Mouse (Mus musculus): ENCODE data around the gene Ap4m1. TPM values are rescaled to one million over a fixed set of nuclear protein-coding genes. Genes with fewer than 3 reads are reported as not detected.

Gene Ap4m1
- polyA plus RNA-seq, 1 experiment from 2014 or later: 24.6 TPM

DNA sequence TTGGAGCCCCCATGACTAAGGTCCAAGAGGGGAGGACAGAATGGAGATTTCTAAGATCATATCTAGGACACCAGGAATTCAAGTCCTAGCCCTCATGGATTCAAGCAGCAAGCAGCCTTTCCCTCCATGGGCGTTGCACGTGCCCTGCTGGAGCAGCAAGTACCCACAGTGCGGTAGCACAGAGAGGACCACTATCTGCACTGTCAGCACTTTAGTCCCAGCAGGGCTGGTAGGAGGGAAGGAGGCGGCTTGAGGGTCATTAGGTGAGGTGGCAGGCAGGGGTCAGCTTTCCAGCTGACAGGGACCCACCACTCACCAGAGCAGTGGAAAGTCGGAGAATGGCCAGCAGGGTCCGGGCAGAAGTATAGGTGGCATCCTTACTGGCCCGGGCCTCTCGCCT is 6.2 kb upstream of the Ap4m1 start:
- H3K4me3 ChIP-seq (replicated peaks): no peak overlapping the region
- H3K4me2 ChIP-seq: no peak overlapping the region
- no peak for ATAC-seq (ENCODE audit: low FRiP score)
- 91% methylated on average over 8 of the region's 8 CpGs for WGBS
- no peak overlapping the region; the same call in 1 of the 2 replicates for H3K27ac ChIP-seq
- H3K9ac ChIP-seq: no peak overlapping the region
- peaks cover 28% of the 10 kb centered on the region for H3K4me1 ChIP-seq
- peaks cover 79% of the 10 kb centered on the region for H3K36me3 ChIP-seq (replicated peaks)
- no peaks in the 10 kb centered on the region for H3K27me3 ChIP-seq
- no peaks in the 10 kb centered on the region for H3K9me3 ChIP-seq

DNA sequence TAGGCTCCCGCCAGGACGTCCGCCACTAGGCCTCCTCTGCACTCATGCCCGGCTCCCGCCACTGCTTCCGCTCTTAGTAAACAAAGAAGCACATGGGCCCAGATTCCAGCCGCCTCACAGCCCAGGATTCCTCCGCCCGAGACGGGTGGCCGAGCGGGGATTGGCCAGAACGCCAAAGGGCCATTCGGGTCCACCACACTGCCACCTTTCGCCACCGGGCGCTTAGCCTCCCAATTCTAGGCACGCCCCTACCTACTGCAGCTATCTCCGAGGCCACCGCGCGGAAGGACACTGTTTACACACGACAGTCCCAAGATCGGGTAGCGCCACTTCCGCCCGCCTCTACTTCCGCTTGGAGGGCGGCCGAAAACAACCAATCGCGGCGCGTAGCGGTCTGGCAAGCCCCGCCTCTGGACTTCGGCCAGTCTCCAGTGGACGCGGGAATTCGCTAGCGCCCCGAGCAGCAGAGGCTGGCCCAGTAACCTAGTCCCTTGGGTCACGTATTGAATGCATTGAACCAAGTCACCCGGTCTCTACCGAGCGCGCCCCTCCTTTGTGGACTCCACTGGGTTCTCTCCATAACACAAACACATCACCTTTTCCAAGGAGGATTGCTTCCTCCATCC is 753 bp upstream of the Ap4m1 start:
- H3K4me3 ChIP-seq (replicated peaks): peak overlapping the region; percentile 78
- H3K27me3 ChIP-seq: no peaks in the 10 kb centered on the region
- peaks cover 61% of the 10 kb centered on the region for H3K36me3 ChIP-seq (replicated peaks)
- H3K9me3 ChIP-seq: no peaks in the 10 kb centered on the region
- H3K9ac ChIP-seq: peak overlapping the region; percentile 76
- H3K4me2 ChIP-seq: peak overlapping the region; percentile 87
- peaks cover 32% of the 10 kb centered on the region for H3K4me1 ChIP-seq
- peak; percentile 88 for ATAC-seq (ENCODE audit: low FRiP score)
- H3K27ac ChIP-seq: peak overlapping the region; percentile 95
- under 1% methylated on average over 47 of the region's 47 CpGs for WGBS

DNA sequence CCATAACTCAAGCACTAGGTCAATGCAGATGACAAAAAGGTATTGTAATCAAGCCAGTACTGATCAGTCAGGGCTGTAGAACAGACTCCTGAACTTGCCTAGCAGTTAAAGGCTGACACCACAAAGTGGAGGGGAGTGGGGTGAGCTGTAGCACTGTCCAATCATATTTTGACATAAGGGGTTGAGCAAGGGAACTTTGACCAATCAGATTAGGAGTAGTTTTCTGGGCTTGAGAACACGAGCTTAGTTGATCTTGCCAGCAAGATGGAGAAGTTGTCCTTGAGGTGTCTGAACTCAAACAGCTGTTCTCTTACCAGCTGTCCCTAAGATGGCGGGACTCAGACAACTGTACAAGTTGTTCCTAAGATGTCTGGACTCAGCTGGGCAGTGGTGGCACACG is 1.4 kb downstream of the Ap4m1 start:
- Histone ChIP-seq H3K36me3 (replicated peaks) (peaks cover 61% of the 10 kb centered on the region), H3K4me3 (replicated peaks) (peak overlapping the region; percentile 78)

DNA sequence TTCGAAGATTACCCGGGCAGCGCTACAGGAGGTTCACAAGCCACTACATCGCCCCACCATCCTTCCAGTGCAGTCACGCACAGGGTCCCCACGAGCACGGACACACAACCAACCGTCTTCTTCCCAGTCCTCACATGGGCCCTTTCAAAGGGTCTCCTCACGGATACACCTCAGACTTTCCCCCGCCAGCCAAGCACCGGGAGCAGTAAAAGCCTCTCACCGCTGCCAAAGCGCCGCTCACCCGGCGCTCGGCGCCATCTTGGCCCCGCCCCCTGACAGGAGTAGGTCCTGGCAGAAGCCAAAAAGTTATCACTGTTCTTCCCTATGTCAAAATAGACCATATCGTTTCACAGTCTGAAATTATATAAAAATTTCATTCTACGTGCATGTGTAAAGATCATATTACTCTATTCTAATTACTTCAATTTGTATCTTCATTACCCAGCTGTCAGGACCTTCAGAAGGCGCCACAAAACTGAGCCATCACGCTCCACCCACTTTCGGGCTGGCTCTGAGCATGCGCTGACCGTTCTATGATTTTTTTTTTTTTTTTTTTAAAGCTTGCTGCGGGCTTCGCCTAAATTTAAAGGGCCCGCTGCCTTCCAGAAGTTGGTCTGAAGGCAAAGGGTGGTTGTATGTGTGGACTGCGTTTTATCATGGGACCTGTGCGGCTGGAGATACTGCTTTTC is 15.3 kb downstream of the Ap4m1 start, which contains the start of the genes Taf6 and Cnpy4:
TSS of gene Taf6 (minus strand) at position 502 of the 689 bp plus-strand sequence.
TSS of gene Cnpy4 (plus strand) at position 536 of the 689 bp plus-strand sequence.
- H3K4me1 ChIP-seq: peaks cover 19% of the 10 kb centered on the region
- H3K36me3 ChIP-seq (replicated peaks): peaks cover 49% of the 10 kb centered on the region
- H3K9me3 ChIP-seq: no peaks in the 10 kb centered on the region
- peak within 1 kb of the TSS; percentile 56 for H3K4me3 ChIP-seq (replicated peaks)
- WGBS: under 1% methylated on average over 31 of the region's 31 CpGs
- no peaks in the 10 kb centered on the region for H3K27me3 ChIP-seq
- ATAC-seq (ENCODE audit: low FRiP score): peak; percentile 86
- peak within 1 kb of the TSS; percentile 47; the same call in 1 of the 2 replicates for H3K27ac ChIP-seq
- peak within 1 kb of the TSS; percentile 80 for H3K4me2 ChIP-seq
- peak within 1 kb of the TSS; percentile 67 for H3K9ac ChIP-seq

More for the DNA sequence above, 1.4 kb downstream of the Ap4m1 start:
- Histone ChIP-seq H3K9me3 (no peaks in the 10 kb centered on the region), H3K4me1 (peaks cover 32% of the 10 kb centered on the region), H3K4me2 (peak overlapping the region; percentile 87; the same call in 1 of the 2 replicates), H3K9ac (no peak overlapping the region), H3K27ac (no peak overlapping the region), H3K27me3 (no peaks in the 10 kb centered on the region)
- ATAC-seq (ENCODE audit: low FRiP score): no peak
- WGBS: 81% methylated on average over 3 of the region's 3 CpGs

DNA sequence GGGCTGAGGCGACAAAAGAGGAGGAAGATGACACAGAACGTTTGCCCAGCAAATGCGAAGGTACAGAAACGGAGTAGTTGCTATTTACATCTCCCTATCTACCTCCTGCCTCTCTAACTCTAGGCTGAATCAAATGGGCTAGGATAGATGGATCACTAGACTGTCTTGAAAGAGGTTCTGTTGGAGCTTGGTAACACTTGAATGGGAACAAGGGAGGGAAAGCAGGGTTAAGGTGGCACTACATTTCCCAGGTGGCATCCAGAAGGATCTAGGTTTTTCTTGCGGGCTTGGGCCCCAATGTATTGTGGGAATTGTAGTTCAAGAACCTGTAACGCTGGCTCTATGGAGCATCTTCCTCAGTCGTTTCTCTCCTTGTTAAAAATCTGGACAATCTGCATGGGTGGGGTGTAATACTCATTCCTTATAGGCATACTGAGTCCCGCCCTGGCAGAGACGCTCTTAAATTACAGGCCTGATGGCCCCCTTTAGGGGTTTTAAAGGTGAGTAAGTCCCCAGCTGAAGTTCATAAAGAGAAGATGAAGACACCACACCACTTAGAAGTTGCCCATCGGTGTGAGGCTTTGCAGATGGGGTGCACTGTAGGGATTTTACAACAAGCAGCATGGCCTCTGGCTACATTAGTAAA is 16.0 kb downstream of the Ap4m1 start:
- Histone ChIP-seq H3K36me3 (replicated peaks) (peaks cover 49% of the 10 kb centered on the region), H3K4me3 (replicated peaks) (peak overlapping the region; percentile 56), H3K27ac (peak overlapping the region; percentile 43; the same call in 1 of the 2 replicates), H3K27me3 (no peaks in the 10 kb centered on the region), H3K4me2 (peak overlapping the region; percentile 80), H3K4me1 (peaks cover 19% of the 10 kb centered on the region), H3K9ac (peak overlapping the region; percentile 66), H3K9me3 (no peaks in the 10 kb centered on the region)
- WGBS: under 1% methylated on average over 10 of the region's 10 CpGs
- peak; percentile 88 for ATAC-seq (ENCODE audit: low FRiP score)

DNA sequence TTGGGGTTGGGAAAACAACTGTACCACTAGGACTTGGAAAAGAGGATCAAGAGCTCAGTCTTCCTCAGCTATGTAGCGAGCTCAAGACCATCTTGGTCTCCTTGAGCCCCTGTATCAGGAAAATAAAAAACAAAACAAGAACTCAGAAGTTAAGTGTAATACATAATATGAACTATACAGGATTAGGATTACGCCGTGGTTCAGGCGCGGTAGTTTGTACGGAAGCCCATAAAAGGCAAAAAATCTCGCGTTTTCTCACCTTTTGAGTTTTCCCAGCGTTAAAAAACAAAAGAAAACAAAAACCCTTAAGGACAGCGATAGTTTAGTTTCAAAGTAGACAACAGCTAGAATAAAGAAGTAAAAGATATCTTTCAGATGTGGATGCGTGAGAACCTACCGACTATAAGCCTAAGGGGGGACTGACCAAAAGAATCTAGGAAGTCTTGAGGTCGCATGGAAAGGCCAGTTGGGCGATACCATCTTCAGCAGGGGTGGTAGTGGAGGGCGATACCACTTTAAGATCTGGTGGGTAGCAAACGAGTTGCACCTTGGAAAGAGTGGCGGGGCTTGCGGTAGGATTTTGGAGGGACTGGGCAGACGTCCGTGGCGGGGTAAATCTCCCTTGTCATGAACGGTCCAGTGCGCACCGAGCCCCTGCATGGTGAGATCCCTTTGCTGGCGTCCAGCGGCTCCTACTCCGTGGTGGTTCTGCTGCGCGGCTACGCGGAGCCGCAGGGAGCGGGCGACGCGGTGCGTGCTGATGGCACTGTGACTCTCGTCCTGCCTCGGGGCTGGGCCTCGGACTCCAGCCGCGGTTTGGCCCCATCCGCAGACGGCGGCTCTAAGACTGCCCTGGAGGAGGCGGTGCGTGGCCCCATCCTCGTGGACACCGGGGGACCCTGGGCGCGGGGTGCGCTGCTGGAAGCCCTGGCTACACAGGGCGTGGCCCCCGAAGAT is 22.2 kb downstream of the Ap4m1 start, which contains the start of gene Mblac1:
TSS of gene Mblac1 (plus strand) at position 544 of the 957 bp plus-strand sequence.
- Histone ChIP-seq H3K4me2 (peak within 1 kb of the TSS; percentile 84), H3K9me3 (no peaks in the 10 kb centered on the region), H3K4me1 (peaks cover 10% of the 10 kb centered on the region), H3K36me3 (replicated peaks) (peaks cover 37% of the 10 kb centered on the region), H3K4me3 (replicated peaks) (peak within 1 kb of the TSS; percentile 72), H3K27me3 (no peaks in the 10 kb centered on the region), H3K9ac (peak within 1 kb of the TSS; percentile 90), H3K27ac (peak within 1 kb of the TSS; percentile 84)
- peak; percentile 87 for ATAC-seq (ENCODE audit: low FRiP score)
- 9% methylated on average over 54 of the region's 54 CpGs for WGBS

DNA sequence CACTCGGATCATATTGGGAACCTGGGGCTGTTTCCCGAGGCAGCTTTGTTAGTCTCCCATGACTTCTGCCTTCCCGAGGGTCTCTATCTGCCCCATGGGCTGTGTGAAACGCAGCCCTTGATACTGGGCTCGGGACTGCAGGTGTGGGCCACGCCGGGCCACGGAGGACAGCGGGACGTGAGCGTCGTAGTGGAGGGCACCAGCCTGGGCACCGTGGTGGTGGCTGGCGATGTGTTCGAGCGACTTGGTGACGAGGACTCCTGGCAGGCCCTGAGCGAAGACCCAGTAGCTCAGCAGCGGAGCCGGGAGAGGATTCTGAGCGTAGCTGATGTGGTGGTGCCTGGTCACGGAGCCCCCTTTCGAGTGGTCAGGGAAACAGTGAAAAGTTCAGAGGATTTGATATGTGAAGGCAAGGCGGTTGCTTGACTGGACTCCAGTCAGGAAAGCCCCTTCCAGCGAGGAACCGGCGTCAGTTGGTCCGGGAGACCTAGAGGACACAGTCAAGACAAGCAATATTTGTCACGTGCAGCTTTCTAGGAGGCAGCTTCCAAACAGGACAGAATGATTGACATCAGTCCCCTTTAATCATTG is 23.0 kb downstream of the Ap4m1 start:
- H3K27me3 ChIP-seq: no peaks in the 10 kb centered on the region
- peak overlapping the region; percentile 90 for H3K9ac ChIP-seq
- peak; percentile 49 for ATAC-seq (ENCODE audit: low FRiP score)
- H3K4me3 ChIP-seq (replicated peaks): peak overlapping the region; percentile 72
- H3K9me3 ChIP-seq: no peaks in the 10 kb centered on the region
- peak overlapping the region; percentile 84 for H3K27ac ChIP-seq
- peaks cover 34% of the 10 kb centered on the region for H3K36me3 ChIP-seq (replicated peaks)
- 4% methylated on average over 29 of the region's 29 CpGs for WGBS
- H3K4me2 ChIP-seq: peak overlapping the region; percentile 84
- peaks cover 10% of the 10 kb centered on the region for H3K4me1 ChIP-seq

DNA sequence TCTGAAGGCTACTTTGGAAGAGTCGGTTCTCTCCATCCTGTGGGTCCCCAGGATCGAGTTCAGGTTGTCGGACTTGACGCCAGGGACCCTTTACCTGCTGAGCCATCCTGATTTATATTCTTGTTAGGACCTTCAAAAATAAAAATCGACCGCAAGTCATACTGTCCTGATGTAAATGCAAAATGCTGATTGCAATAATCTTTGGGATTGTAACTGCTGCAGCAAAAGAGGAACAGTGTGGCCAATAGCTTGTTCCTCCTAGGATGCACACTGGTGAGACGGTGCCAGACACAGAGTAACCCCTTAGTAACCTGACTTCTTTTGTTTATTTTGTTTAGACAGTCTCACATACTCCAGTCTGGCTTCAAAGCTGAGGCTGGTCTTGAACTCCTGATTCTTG is 23.7 kb downstream of the Ap4m1 start:
- peak overlapping the region; percentile 84 for H3K4me2 ChIP-seq
- peaks cover 10% of the 10 kb centered on the region for H3K4me1 ChIP-seq
- peaks cover 29% of the 10 kb centered on the region for H3K36me3 ChIP-seq (replicated peaks)
- 80% methylated on average over 7 of the region's 7 CpGs for WGBS
- no peak for ATAC-seq (ENCODE audit: low FRiP score)
- peak overlapping the region; percentile 90; the same call in 1 of the 2 replicates for H3K9ac ChIP-seq
- H3K4me3 ChIP-seq (replicated peaks): peak overlapping the region; percentile 72; the same call in 1 of the 2 replicates
- H3K27me3 ChIP-seq: no peaks in the 10 kb centered on the region
- H3K9me3 ChIP-seq: no peaks in the 10 kb centered on the region
- H3K27ac ChIP-seq: no peak overlapping the region

DNA sequence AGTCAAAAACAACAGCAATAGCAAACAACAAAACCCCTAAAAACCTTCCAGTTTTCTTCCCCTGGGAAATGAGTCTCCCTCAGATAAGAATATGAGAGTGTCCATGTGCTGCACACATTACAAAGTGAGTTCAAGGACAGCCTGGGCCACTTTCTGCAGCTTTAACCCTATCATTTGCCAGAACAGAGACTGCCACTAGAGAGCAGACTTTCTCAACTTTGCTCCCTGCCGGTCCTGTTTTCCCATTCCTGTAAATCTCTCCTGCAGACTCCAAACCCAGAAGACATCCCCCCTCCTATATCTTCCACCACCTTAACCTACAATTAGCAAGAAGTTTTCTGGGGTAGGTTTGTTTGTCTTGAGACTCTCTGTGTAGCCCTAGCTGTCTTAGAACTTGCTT is 27.8 kb downstream of the Ap4m1 start:
- no peak overlapping the region for H3K4me3 ChIP-seq (replicated peaks)
- no peak for ATAC-seq (ENCODE audit: low FRiP score)
- H3K4me1 ChIP-seq: peaks cover 10% of the 10 kb centered on the region
- H3K27ac ChIP-seq: no peak overlapping the region
- H3K9ac ChIP-seq: no peak overlapping the region
- 0 out of 2 replicates have a peak, but pooled peaks cover 5% of the 10 kb centered on the region for H3K9me3 ChIP-seq
- no peaks in the 10 kb centered on the region for H3K27me3 ChIP-seq
- H3K4me2 ChIP-seq: no peak overlapping the region
- no peaks in the 10 kb centered on the region for H3K36me3 ChIP-seq (replicated peaks)
- WGBS: 10% methylated on average over 1 of the region's 1 CpGs

DNA sequence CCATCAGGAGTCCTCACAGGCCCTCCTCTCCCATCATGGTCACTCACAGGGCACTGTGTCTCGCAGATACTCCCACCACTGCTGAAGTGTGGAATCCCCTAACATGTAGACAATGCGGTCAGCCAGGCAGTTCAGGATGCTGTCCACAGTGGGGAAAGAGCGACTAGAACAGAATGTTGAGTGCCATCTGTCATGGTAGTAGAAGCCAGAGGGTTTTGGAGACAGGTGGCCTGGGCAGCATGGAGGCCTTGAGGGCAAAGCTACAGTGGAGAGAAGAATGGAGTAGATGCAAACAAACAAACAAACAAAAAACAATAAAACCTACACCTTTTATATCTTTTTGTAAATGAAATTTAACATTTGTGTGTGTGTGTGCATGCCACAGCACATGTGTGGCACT is 30.3 kb downstream of the Ap4m1 start:
- WGBS: 72% methylated on average over 3 of the region's 3 CpGs
- H3K4me2 ChIP-seq: no peak overlapping the region
- H3K4me1 ChIP-seq: no peaks in the 10 kb centered on the region
- no peaks in the 10 kb centered on the region for H3K27me3 ChIP-seq
- ATAC-seq (ENCODE audit: low FRiP score): no peak
- peaks cover 11% of the 10 kb centered on the region; the same call in 1 of the 2 replicates for H3K9me3 ChIP-seq
- no peak overlapping the region for H3K9ac ChIP-seq
- no peak overlapping the region for H3K27ac ChIP-seq
- H3K4me3 ChIP-seq (replicated peaks): no peak overlapping the region
- H3K36me3 ChIP-seq (replicated peaks): no peaks in the 10 kb centered on the region

DNA sequence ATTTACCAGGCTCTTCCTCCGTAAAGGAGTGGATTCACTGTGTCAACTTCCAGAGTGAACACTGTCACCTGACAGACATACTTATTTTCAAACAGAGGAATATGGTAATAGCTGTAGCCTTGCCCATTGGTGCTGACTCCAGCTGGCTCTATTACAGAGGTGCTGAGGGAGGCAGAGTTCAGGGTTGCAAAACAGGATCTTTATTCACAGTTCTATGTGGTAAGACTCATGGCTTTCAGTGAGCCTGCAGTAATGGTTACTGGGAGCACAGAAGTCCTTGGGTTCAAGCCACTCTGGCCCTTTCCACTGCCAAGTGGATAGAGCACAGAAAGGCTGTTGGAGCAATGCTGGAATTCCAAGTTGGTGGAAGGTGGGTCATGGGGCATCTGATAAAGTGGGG is 35.5 kb downstream of the Ap4m1 start:
- no peak overlapping the region for H3K9ac ChIP-seq
- 90% methylated on average over 1 of the region's 1 CpGs for WGBS
- no peak overlapping the region for H3K4me3 ChIP-seq (replicated peaks)
- no peaks in the 10 kb centered on the region for H3K4me1 ChIP-seq
- no peaks in the 10 kb centered on the region for H3K27me3 ChIP-seq
- no peaks in the 10 kb centered on the region for H3K36me3 ChIP-seq (replicated peaks)
- ATAC-seq (ENCODE audit: low FRiP score): no peak
- H3K9me3 ChIP-seq: peaks cover 11% of the 10 kb centered on the region; the same call in 1 of the 2 replicates
- no peak overlapping the region for H3K27ac ChIP-seq
- no peak overlapping the region for H3K4me2 ChIP-seq

Data from forebrain, embryonic 12.5 days (tissue).